Mouse (Mus musculus) MEL (cell line): ENCODE measurements at regions not wholly inside any gene's neighbourhood (a gene's known extent, or its start where the extent isn't known, plus 50 kb on each side); places are given as distances from the start of the nearest gene placed in this dataset.
A peak's percentile ranks its signal among the peaks of the same experiment; 100 is the strongest.

ENCODE experiments used
- DNase-seq: peaks from one replicate; pipeline ENCODE4 v3.0.0; 2011; ENCODE audit warnings: low read depth, low spot score
- H3K27ac ChIP-seq: 2 replicates; pipeline ENCODE4 v1.5.1; 2012; ENCODE audit warnings: low read depth, mild to moderate bottlenecking, control low read depth, low read length, moderate library complexity; ENCODE audit not compliant: control insufficient read depth
- H3K27me3 ChIP-seq, 2 experiments: fragments of 150-350 bp in 1 of 2; sonication (generic) in 1 of 2; 2 replicates each; pipeline ENCODE4 v1.6.1; 2012; ENCODE audit warnings: low read length in 2 of 2, mild to moderate bottlenecking in 2 of 2, improper control_type of control experiment in 1 of 2, moderate library complexity in 1 of 2; ENCODE audit not compliant: insufficient read depth in 2 of 2, control insufficient read depth in 1 of 2
- H3K36me3 ChIP-seq, 2 experiments: 2 replicates each; pipeline ENCODE4 v1.6.1; 2012 to 2014; ENCODE audit warnings: low read length in 2 of 2, improper control_type of control experiment in 1 of 2, inconsistent platforms in 1 of 2, mild to moderate bottlenecking in 1 of 2; ENCODE audit not compliant: insufficient read depth in 2 of 2, control insufficient read depth in 1 of 2
- H3K4me1 ChIP-seq, 2 experiments: fragments of 150-350 bp in 1 of 2; sonication (generic) in 1 of 2; 2 replicates each; pipeline ENCODE4 v1.6.1; 2012; ENCODE audit warnings: low read length in 2 of 2, improper control_type of control experiment in 1 of 2, mild to moderate bottlenecking in 1 of 2; ENCODE audit not compliant: insufficient read depth in 2 of 2, control insufficient read depth in 1 of 2
- H3K4me3 ChIP-seq, 2 experiments: fragments of 150-350 bp in 1 of 2; sonication (generic) in 1 of 2; 2 replicates each; pipeline ENCODE4 v1.5.1; 2012; ENCODE audit warnings: low read depth in 2 of 2, low read length in 2 of 2, mild to moderate bottlenecking in 2 of 2, moderate library complexity in 2 of 2, control low read depth in 1 of 2, improper control_type of control experiment in 1 of 2; ENCODE audit not compliant: control insufficient read depth in 1 of 2, insufficient read depth in 1 of 2
- H3K79me2 ChIP-seq: 2 replicates; pipeline ENCODE4 v1.6.1; 2012; ENCODE audit warnings: mild to moderate bottlenecking, low read length, moderate library complexity; ENCODE audit not compliant: control insufficient read depth, poor library complexity, insufficient read depth
- H3K9ac ChIP-seq: 2 replicates; pipeline ENCODE4 v1.6.1; 2012; ENCODE audit warnings: low read depth, mild to moderate bottlenecking, control low read depth, low read length, moderate library complexity; ENCODE audit not compliant: control insufficient read depth, poor library complexity, severe bottlenecking
- H3K9me3 ChIP-seq: fragments of 150-350 bp; sonication (generic); replicated peaks from 2 replicates; pipeline ENCODE4 v1.6.1; 2012; ENCODE audit warnings: mild to moderate bottlenecking, low read length, improper control_type of control experiment, moderate library complexity; ENCODE audit not compliant: insufficient read depth
- CTCF ChIP-seq, 3 experiments: IDR thresholded peaks in 2 of 3; conservative IDR thresholded peaks in 1 of 3; 2 replicates each; pipeline ENCODE4 v1.5.1; 2011 to 2012; ENCODE audit warnings: low read length in 3 of 3, low read depth in 2 of 3, mild to moderate bottlenecking in 2 of 3, improper control_type of control experiment in 1 of 3, inconsistent platforms in 1 of 3, mixed read lengths in 1 of 3, moderate library complexity in 1 of 3; ENCODE audit not compliant: control insufficient read depth in 1 of 3, insufficient read depth in 1 of 3, poor library complexity in 1 of 3, severe bottlenecking in 1 of 3
- EP300 ChIP-seq, 2 experiments: IDR thresholded peaks; 2 replicates each; pipeline ENCODE4 v1.6.1; 2011; ENCODE audit warnings: improper control_type of control experiment in 2 of 2, low read length in 2 of 2, low read depth in 1 of 2, mild to moderate bottlenecking in 1 of 2
- ETS1 ChIP-seq: IDR thresholded peaks from 2 replicates; pipeline ENCODE4 v1.6.1; 2012; ENCODE audit warnings: low read depth, mild to moderate bottlenecking, inconsistent platforms, low read length, improper control_type of control experiment, moderate library complexity
- GATA1 ChIP-seq: IDR thresholded peaks from 2 replicates; pipeline ENCODE4 v1.6.1; 2011; ENCODE audit warnings: low read depth, low read length, improper control_type of control experiment
- MAZ ChIP-seq: IDR thresholded peaks from 2 replicates; pipeline ENCODE4 v1.6.1; 2012; ENCODE audit warnings: low read depth, mild to moderate bottlenecking, inconsistent platforms, low read length, improper control_type of control experiment
- NELFE ChIP-seq: IDR thresholded peaks from 2 replicates; pipeline ENCODE4 v1.6.1; 2011; ENCODE audit warnings: low read depth, low read length, improper control_type of control experiment
- NRF1 ChIP-seq: IDR thresholded peaks from 2 replicates; pipeline ENCODE4 v1.6.1; 2014; ENCODE audit warnings: low read depth, mild to moderate bottlenecking, inconsistent platforms, low read length, improper control_type of control experiment, moderate library complexity; ENCODE audit not compliant: poor library complexity, insufficient read depth, severe bottlenecking
- POLR2AphosphoS5 ChIP-seq: IDR thresholded peaks from 2 replicates; pipeline ENCODE4 v1.6.1; 2012; ENCODE audit warnings: low read depth, borderline replicate concordance, mild to moderate bottlenecking, inconsistent platforms, low read length, moderate library complexity, mixed read lengths
- RAD21 ChIP-seq: IDR thresholded peaks from 2 replicates; pipeline ENCODE4 v1.6.1; 2011; ENCODE audit warnings: mild to moderate bottlenecking, low read depth, low read length, improper control_type of control experiment
- TBP ChIP-seq: IDR thresholded peaks from 2 replicates; pipeline ENCODE4 v1.8.0; 2011; ENCODE audit warnings: low read depth, low read length, improper control_type of control experiment
- USF1 ChIP-seq: IDR thresholded peaks from 2 replicates; pipeline ENCODE4 v1.6.1; 2014; ENCODE audit warnings: low read depth, mild to moderate bottlenecking, inconsistent platforms, low read length, improper control_type of control experiment, moderate library complexity
- ZKSCAN1 ChIP-seq: IDR thresholded peaks from 2 replicates; pipeline ENCODE4 v1.6.1; 2012; ENCODE audit warnings: low read depth, mild to moderate bottlenecking, inconsistent platforms, low read length, improper control_type of control experiment, moderate library complexity
- ZNF384 ChIP-seq: IDR thresholded peaks from 2 replicates; pipeline ENCODE4 v1.6.1; 2012; ENCODE audit warnings: low read depth, mild to moderate bottlenecking, inconsistent platforms, low read length, improper control_type of control experiment

GRCm38 (mm10) chr1:120691571-120691970 is 89.4 kb downstream of the En1 start:
- Histone ChIP-seq H3K9ac (no peak overlapping the region), H3K79me2 (no peaks in the 10 kb centered on the region), H3K9me3 (no peaks in the 10 kb centered on the region), H3K27ac (no peak overlapping the region), H3K27me3 (no peaks in the 10 kb centered on the region), H3K4me3 (no peak overlapping the region), H3K4me1 (no peaks in the 10 kb centered on the region), H3K36me3 (no peaks in the 10 kb centered on the region)
- no peak for DNase-seq
- TF ChIP-seq CTCF (IDR thresholded peaks at IDR 0.05 in 2 of 3, conservative IDR thresholded peaks at IDR 0.05 in 1 of 3; ENCODE audit: control insufficient read depth in 1 of 3, insufficient read depth in 1 of 3, low read depth in 2 of 3, low read length in 3 of 3, poor library complexity in 1 of 3, severe bottlenecking in 1 of 3) (no peak), RAD21 (no peak), NRF1 (no peak), GATA1 (no peak), ZKSCAN1 (no peak), MAZ (no peak), POLR2AphosphoS5 (no peak), USF1 (no peak), EP300 (IDR thresholded peaks at IDR 0.05; ENCODE audit: low read depth in 1 of 2, low read length in 2 of 2) (no peak)

- H3K27me3 ChIP-seq: no peaks in the 10 kb centered on the region
- H3K36me3 ChIP-seq: no peaks in the 10 kb centered on the region
- no peaks in the 10 kb centered on the region for H3K79me2 ChIP-seq
- H3K9ac ChIP-seq: no peak overlapping the region
- no peak overlapping the region for H3K4me3 ChIP-seq
- H3K4me1 ChIP-seq: no peaks in the 10 kb centered on the region
- TF ChIP-seq CTCF (IDR thresholded peaks at IDR 0.05 in 2 of 3, conservative IDR thresholded peaks at IDR 0.05 in 1 of 3; ENCODE audit: control insufficient read depth in 1 of 3, insufficient read depth in 1 of 3, low read depth in 2 of 3, low read length in 3 of 3, poor library complexity in 1 of 3, severe bottlenecking in 1 of 3) (0 out of 6 replicates have a peak, but pooled peaks of 1 of the 3 experiments have one; percentile 6), ZNF384 (no peak), NELFE (no peak)
- TF ChIP-seq, all 39 proteins: peak for 1
- DNase-seq: no peak
- H3K9me3 ChIP-seq: no peaks in the 10 kb centered on the region
- no peak overlapping the region for H3K27ac ChIP-seq
These were observed 96.0 kb downstream of the En1 start for GRCm38 (mm10) chr1:120698189-120698588.

GRCm38 (mm10) chr1:120704201-120704600 is 102.0 kb downstream of the En1 start:
- Histone ChIP-seq H3K79me2 (no peaks in the 10 kb centered on the region), H3K27ac (no peak overlapping the region), H3K36me3 (no peaks in the 10 kb centered on the region), H3K9me3 (no peaks in the 10 kb centered on the region), H3K4me1 (no peaks in the 10 kb centered on the region), H3K27me3 (no peaks in the 10 kb centered on the region), H3K4me3 (no peak overlapping the region), H3K9ac (no peak overlapping the region)
- no peak for DNase-seq
- TF ChIP-seq ETS1 (no peak), TBP (no peak)
